In genomic region chr10:77353031-77353745, GRCm38 (mm10) we compare ENCODE assay signal across 7 mouse cellular contexts.
DNase-seq lines count a peak whose midpoint lies in the region; ATAC-seq and TF ChIP-seq lines count a peak whose summit lies in the region.

No protein-coding gene starts in this region.

- peak; percentile 98 for TF ChIP-seq CTCF in kidney, adult 2 months (conservative IDR thresholded peaks at IDR 0.05; ENCODE audit: insufficient read depth, insufficient read length, low read depth, low read length)
- peak; percentile 99 for TF ChIP-seq CTCF in midbrain, postnatal 0 days (IDR thresholded peaks at IDR 0.05)

- no peaks in the 10 kb centered on the region for H3K27me3 ChIP-seq in kidney, adult 2 months (replicated peaks; ENCODE audit: control insufficient read depth, insufficient read depth, low read length)
- H3K27me3 ChIP-seq in limb, embryonic 10.5 days (ENCODE audit: low read depth, poor library complexity, severe bottlenecking): no peaks in the 10 kb centered on the region
- no peaks in the 10 kb centered on the region for H3K27me3 ChIP-seq in midbrain, postnatal 0 days (ENCODE audit: insufficient read depth, low read length)

- whole genome bisulfite sequencing in kidney, adult 2 months: 85% methylated on average over 6 of the region's 6 CpGs
- WGBS in limb, embryonic 10.5 days: 89% methylated on average over 6 of the region's 6 CpGs
- WGBS in midbrain, postnatal 0 days: 84% methylated on average over 6 of the region's 6 CpGs

- no peak for TF ChIP-seq POLR2A in kidney, adult 2 months (IDR thresholded peaks at IDR 0.05; ENCODE audit: low read depth, low read length)

- no peaks in the 10 kb centered on the region for H3K4me1 ChIP-seq in kidney, adult 2 months (ENCODE audit: control insufficient read depth, insufficient read depth, low read length)
- no peaks in the 10 kb centered on the region for H3K4me1 ChIP-seq in limb, embryonic 10.5 days
- no peaks in the 10 kb centered on the region for H3K4me1 ChIP-seq in midbrain, postnatal 0 days (ENCODE audit: insufficient read depth, low read length)

- DNase-seq in adrenal gland, postnatal 14 days: peak; percentile 87
- DNase-seq in embryo, embryonic 9.5 days (ENCODE audit: extremely low spot score): peak; percentile 71
- DNase-seq in gastrocnemius, postnatal 4 days (ENCODE audit: low spot score in 2 of 2): peak; percentile 48 to 74
- peak; percentile 85 for DNase-seq in kidney, adult 2 months
- peak; percentile 69 for DNase-seq in limb, embryonic 10.5 days (ENCODE audit: low spot score)
- peak; percentile 89 for DNase-seq in midbrain, postnatal 0 days (ENCODE audit: low spot score)
- peak; percentile 33 to 59 for DNase-seq in spleen, postnatal 14 days (ENCODE audit: low spot score in 2 of 2)

- H3K4me2 ChIP-seq in midbrain, postnatal 0 days (ENCODE audit: low read depth, low read length, poor library complexity, severe bottlenecking): no peak overlapping the region

- H3K4me3 ChIP-seq in kidney, adult 2 months (ENCODE audit: insufficient read depth, low read depth, low read length): no peak overlapping the region
- no peak overlapping the region for H3K4me3 ChIP-seq in limb, embryonic 10.5 days
- no peak overlapping the region for H3K4me3 ChIP-seq in midbrain, postnatal 0 days (ENCODE audit: low read depth, low read length)

- ATAC-seq in midbrain, postnatal 0 days (ENCODE audit: low FRiP score): peak; percentile 62; the same call in 1 of the 2 replicates

- H3K27ac ChIP-seq in kidney, adult 2 months (ENCODE audit: insufficient read depth, low read depth, low read length): no peak overlapping the region
- H3K27ac ChIP-seq in limb, embryonic 10.5 days: no peak overlapping the region
- no peak overlapping the region for H3K27ac ChIP-seq in midbrain, postnatal 0 days (ENCODE audit: low read depth, low read length)

- no peak overlapping the region for H3K9ac ChIP-seq in midbrain, postnatal 0 days (replicated peaks; ENCODE audit: low read length, poor library complexity, severe bottlenecking)

- no peaks in the 10 kb centered on the region for H3K9me3 ChIP-seq in limb, embryonic 10.5 days (replicated peaks)
- H3K9me3 ChIP-seq in midbrain, postnatal 0 days (ENCODE audit: low read length): no peaks in the 10 kb centered on the region

- no peaks in the 10 kb centered on the region for H3K36me3 ChIP-seq in kidney, adult 2 months (ENCODE audit: control insufficient read depth, insufficient read depth, low read length)
- H3K36me3 ChIP-seq in limb, embryonic 10.5 days: 0 out of 2 replicates have a peak, but pooled peaks cover 3% of the 10 kb centered on the region
- peaks cover 5% of the 10 kb centered on the region; the same call in 1 of the 2 replicates for H3K36me3 ChIP-seq in midbrain, postnatal 0 days (ENCODE audit: insufficient read depth, low read length)
